Mouse (Mus musculus) liver, embryonic 15.5 days (tissue): ENCODE data around the gene Nek2. TPM values are rescaled to one million over a fixed set of nuclear protein-coding genes. Genes with fewer than 3 reads are reported as not detected.

ENCODE experiments used
- ATAC-seq: fragments of 200-750 bp; cut with Nextera tagmentation; 2 replicates; pipeline ENCODE4 v1.8.0; 2017; ENCODE audit warnings: moderate number of reproducible peaks, mild to moderate bottlenecking, moderate library complexity; ENCODE audit not compliant: insufficient read depth
- H3K27ac ChIP-seq: fragments of 300-500 bp; sonication (generic); replicated peaks from 2 replicates; pipeline ENCODE4 v1.5.1; 2015; ENCODE audit warnings: mild to moderate bottlenecking, inconsistent platforms
- H3K27me3 ChIP-seq: fragments of 300-500 bp; sonication (generic); 2 replicates; pipeline ENCODE4 v1.6.1; 2015; ENCODE audit warnings: mild to moderate bottlenecking, inconsistent platforms
- H3K36me3 ChIP-seq: fragments of 300-500 bp; sonication (generic); replicated peaks from 2 replicates; pipeline ENCODE4 v1.6.1; 2015; ENCODE audit warnings: moderate library complexity, mild to moderate bottlenecking, inconsistent platforms
- H3K4me1 ChIP-seq: fragments of 300-500 bp; sonication (generic); replicated peaks from 2 replicates; pipeline ENCODE4 v1.6.1; 2015; ENCODE audit warnings: inconsistent platforms
- H3K4me2 ChIP-seq: fragments of 300-500 bp; sonication (generic); 2 replicates; pipeline ENCODE4 v1.6.1; 2015; ENCODE audit warnings: moderate library complexity, mild to moderate bottlenecking, inconsistent platforms
- H3K4me3 ChIP-seq: fragments of 300-500 bp; sonication (generic); replicated peaks from 2 replicates; pipeline ENCODE4 v1.5.1; 2015; ENCODE audit warnings: mild to moderate bottlenecking, inconsistent platforms
- H3K9ac ChIP-seq: fragments of 300-500 bp; sonication (generic); 2 replicates; pipeline ENCODE4 v1.6.1; 2015; ENCODE audit warnings: moderate library complexity, mild to moderate bottlenecking, inconsistent platforms
- H3K9me3 ChIP-seq: fragments of 300-500 bp; sonication (generic); replicated peaks from 2 replicates; pipeline ENCODE4 v1.6.1; 2016; ENCODE audit warnings: inconsistent platforms
- WGBS: fragments of 180-500 bp; shearing (Covaris S2); methylation state at CpG from one replicate; pipeline ENCODE4 v1.1.7; 2015; ENCODE audit warnings: mixed read lengths; ENCODE audit not compliant: insufficient replicate concordance; 5-methylcytosine and 5-hydroxymethylcytosine counted together
- polyA plus RNA-seq: library from polyadenylated mRNA; unstranded; fragments of >200 nt; fragmentation: Nextera tagmentation; extraction: Ambion mirVana; gene quantifications from 2 replicates; pipeline ENCODE4 v1.2.1, GENCODE M21; 2015

Nek2 gene
- polyA plus RNA-seq, 1 experiment from 2014 or later: 33.5 TPM

DNA sequence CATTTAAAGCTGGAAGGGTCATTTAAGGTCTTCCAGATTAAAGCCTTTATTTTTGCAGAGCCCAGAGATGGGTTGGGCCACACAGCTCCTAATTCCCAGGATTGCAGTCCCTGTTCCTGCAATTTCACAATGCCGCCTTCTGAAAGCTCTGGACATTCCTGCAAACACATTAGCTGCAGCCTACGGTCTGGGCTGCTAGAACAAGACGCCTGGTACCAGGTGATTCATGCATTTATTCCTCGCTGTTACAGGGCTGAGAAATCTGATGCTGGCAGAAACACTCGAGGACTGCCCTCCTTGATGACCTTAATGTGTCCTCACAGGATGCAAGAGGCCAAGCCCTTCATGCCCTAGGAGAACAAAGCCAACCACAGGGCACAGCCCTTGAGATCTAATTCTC, 6.3 kb upstream of the Nek2 start:
- no peaks in the 10 kb centered on the region; the same call in 1 of the 2 replicates for H3K4me1 ChIP-seq
- no peak overlapping the region for H3K4me2 ChIP-seq
- no peak for ATAC-seq
- H3K9me3 ChIP-seq: no peaks in the 10 kb centered on the region
- no peak overlapping the region for H3K4me3 ChIP-seq
- H3K27ac ChIP-seq: no peak overlapping the region
- no peaks in the 10 kb centered on the region for H3K36me3 ChIP-seq
- H3K9ac ChIP-seq: no peak overlapping the region
- 58% methylated on average over 5 of the region's 5 CpGs for WGBS
- peaks cover 3% of the 10 kb centered on the region; the same call in 1 of the 2 replicates for H3K27me3 ChIP-seq

DNA sequence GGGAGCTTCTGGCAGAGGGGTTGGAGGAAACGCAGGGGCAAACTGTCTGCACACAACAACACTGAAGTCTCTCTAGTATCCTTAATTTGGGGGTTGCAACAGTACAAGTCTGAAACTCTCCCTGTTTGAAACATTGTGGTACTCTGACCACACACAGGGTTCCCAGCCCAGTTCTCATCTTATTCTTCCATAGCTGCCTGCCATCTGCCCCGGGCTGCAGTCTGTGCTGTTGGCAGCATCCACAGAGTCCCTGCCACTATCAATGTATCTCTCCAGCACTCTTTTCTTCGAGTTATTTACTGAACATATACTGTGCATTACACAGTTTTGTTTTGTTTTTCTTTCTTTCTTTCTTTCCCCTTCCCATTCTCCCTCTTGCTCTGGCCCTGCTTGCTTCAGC, 4.6 kb upstream of the Nek2 start:
- no peak overlapping the region for H3K9ac ChIP-seq
- H3K27ac ChIP-seq: no peak overlapping the region
- no peak overlapping the region for H3K4me3 ChIP-seq
- peaks cover 11% of the 10 kb centered on the region for H3K27me3 ChIP-seq
- H3K9me3 ChIP-seq: no peaks in the 10 kb centered on the region
- no peak overlapping the region for H3K4me2 ChIP-seq
- WGBS: 66% methylated on average over 3 of the region's 3 CpGs
- H3K4me1 ChIP-seq: peaks cover 9% of the 10 kb centered on the region
- ATAC-seq: no peak
- no peaks in the 10 kb centered on the region for H3K36me3 ChIP-seq

DNA sequence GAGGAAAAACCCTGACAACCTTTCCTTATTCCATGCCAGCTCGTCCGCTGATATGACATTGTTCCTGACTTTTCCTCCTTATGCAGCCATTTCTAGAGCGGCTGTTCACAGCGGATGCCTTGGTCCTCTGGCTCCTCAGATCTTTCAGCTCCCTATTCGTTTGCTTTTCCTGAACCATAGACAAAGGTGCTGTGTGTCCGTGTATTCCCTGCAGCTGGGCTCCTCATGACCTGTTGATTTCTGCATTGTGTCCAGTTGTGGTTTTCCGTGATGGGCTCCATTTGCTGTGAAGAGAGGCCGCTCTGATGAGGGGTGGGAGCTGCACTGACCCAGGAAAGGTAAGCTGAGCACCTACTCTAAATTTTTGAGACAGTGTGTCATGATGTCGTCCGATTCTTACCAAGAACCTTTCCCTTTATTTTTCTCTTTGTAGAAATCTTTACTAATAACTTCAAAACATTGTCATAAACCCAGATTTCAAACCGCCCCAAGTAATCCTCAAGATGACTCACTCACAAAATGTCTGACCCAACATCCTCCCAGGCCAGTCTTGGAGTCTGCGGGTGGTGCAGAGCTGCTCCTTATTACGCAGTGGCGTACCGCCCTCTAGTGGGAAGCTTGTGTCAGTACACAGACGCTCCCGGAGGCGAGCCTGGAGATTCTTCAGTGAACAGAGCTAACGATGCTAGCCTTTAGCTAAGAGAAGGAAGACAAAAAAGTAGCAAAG, 3.7 kb upstream of the Nek2 start:
- no peak overlapping the region for H3K9ac ChIP-seq
- H3K4me1 ChIP-seq: peaks cover 16% of the 10 kb centered on the region
- 36% methylated on average over 19 of the region's 19 CpGs for WGBS
- no peak overlapping the region for H3K27ac ChIP-seq
- peaks cover 4% of the 10 kb centered on the region for H3K36me3 ChIP-seq
- no peak overlapping the region for H3K4me3 ChIP-seq
- no peaks in the 10 kb centered on the region for H3K9me3 ChIP-seq
- H3K27me3 ChIP-seq: peaks cover 11% of the 10 kb centered on the region
- ATAC-seq: no peak
- no peak overlapping the region for H3K4me2 ChIP-seq

DNA sequence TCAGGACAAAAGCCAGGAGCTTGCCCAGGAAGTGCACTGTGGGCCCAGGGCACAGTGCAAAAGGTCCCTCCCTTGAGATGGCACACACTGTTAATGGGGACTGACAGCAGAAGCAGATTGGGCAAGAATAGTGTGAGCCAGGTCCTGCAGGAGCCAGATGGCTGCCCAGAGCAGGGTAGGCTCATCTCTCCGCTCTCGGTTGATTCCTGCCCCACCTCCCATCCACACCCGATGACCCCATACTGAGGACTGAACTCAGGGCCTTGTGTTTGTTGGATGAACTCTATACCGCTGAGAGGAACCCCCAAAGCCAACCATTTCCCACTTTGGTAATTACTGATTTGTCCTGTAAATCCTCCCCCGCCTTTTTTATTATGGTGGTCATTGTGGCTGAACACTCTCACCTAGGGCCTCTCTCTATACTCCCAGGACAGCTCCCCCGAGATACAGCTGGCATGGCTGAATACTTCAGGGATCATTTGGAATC, 3.1 kb upstream of the Nek2 start:
- no peak overlapping the region for H3K9ac ChIP-seq
- no peak overlapping the region for H3K27ac ChIP-seq
- ATAC-seq: no peak
- H3K36me3 ChIP-seq: peaks cover 10% of the 10 kb centered on the region
- H3K27me3 ChIP-seq: peaks cover 11% of the 10 kb centered on the region
- no peak overlapping the region for H3K4me3 ChIP-seq
- WGBS: 40% methylated on average over 6 of the region's 6 CpGs
- peaks cover 21% of the 10 kb centered on the region for H3K4me1 ChIP-seq
- H3K9me3 ChIP-seq: no peaks in the 10 kb centered on the region
- H3K4me2 ChIP-seq: no peak overlapping the region

DNA sequence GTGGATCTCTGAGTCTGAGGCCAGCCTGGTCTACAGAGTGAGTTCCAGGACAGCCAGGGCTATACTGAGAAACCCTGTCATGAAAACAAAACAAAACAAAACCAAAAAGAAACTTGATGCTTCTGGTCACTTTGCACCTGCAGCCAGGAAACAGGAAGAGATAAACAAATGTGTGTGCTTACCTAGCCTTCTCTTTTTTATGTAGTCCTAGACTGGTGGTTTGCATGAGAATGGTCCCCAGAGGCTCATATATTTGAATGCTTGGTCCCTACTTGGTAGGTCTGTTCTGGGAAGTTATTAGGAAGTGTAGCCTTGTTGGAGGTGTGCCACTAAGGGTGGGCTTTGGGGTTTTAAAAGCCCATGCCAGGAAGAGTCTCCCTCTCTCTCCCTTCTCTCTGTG, 2.2 kb upstream of the Nek2 start:
- Histone ChIP-seq H3K27ac (no peak overlapping the region), H3K4me3 (no peak overlapping the region), H3K9ac (no peak overlapping the region), H3K36me3 (peaks cover 19% of the 10 kb centered on the region), H3K4me2 (no peak overlapping the region), H3K27me3 (peaks cover 11% of the 10 kb centered on the region), H3K4me1 (peaks cover 24% of the 10 kb centered on the region), H3K9me3 (no peaks in the 10 kb centered on the region)
- ATAC-seq: no peak

DNA sequence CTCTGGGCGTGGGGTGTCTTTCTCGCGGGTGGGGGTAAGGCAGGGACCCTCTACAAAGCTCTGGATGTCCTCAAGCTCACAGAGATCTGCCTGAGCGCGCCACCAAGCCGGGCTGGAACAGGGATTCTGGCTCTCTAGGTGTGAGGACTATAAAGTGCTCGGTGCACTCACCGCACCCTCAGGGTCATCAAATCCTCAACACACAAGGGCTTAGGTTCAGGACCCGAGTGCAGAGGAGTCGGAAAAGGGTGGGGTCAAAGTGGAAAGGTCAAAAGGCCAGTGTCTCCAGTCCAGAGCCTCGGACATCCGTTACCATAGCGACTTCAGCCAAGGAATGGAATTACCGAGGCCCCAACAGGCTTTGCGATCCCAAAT, 306 bp upstream of the Nek2 start:
- peaks cover 11% of the 10 kb centered on the region for H3K27me3 ChIP-seq
- 7% methylated on average over 15 of the region's 15 CpGs for WGBS
- peak overlapping the region; percentile 85; the same call in 1 of the 2 replicates for H3K9ac ChIP-seq
- ATAC-seq: peak; percentile 3
- peak overlapping the region; percentile 87 for H3K4me3 ChIP-seq
- H3K9me3 ChIP-seq: no peaks in the 10 kb centered on the region
- H3K4me1 ChIP-seq: peaks cover 24% of the 10 kb centered on the region
- H3K27ac ChIP-seq: no peak overlapping the region
- H3K36me3 ChIP-seq: peaks cover 38% of the 10 kb centered on the region
- H3K4me2 ChIP-seq: peak overlapping the region; percentile 95

DNA sequence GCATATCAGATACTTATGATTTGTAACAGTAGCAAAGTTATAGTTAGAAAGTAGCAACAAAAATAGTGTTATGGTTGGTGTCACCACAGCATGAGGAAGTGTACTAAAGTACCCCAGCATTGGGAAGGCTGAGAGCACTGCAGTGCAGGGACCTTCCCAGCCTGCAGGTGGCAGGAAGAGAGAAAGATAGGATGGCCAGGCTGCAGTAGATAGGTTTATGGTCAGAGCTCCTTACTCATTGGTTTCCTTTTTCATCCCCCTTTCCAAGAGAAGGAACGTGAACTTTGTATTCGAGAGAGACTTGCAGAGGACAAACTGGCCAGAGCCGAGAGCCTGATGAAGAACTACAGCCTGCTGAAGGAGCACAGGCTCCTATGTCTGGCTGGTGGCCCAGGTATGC, 7.9 kb downstream of the Nek2 start:
- no peaks in the 10 kb centered on the region for H3K9me3 ChIP-seq
- H3K4me1 ChIP-seq: no peaks in the 10 kb centered on the region
- ATAC-seq: no peak
- no peak overlapping the region for H3K27ac ChIP-seq
- peaks cover 99% of the 10 kb centered on the region for H3K36me3 ChIP-seq
- no peak overlapping the region for H3K4me3 ChIP-seq
- H3K4me2 ChIP-seq: no peak overlapping the region
- WGBS: 46% methylated on average over 3 of the region's 3 CpGs
- H3K9ac ChIP-seq: no peak overlapping the region
- no peaks in the 10 kb centered on the region for H3K27me3 ChIP-seq

DNA sequence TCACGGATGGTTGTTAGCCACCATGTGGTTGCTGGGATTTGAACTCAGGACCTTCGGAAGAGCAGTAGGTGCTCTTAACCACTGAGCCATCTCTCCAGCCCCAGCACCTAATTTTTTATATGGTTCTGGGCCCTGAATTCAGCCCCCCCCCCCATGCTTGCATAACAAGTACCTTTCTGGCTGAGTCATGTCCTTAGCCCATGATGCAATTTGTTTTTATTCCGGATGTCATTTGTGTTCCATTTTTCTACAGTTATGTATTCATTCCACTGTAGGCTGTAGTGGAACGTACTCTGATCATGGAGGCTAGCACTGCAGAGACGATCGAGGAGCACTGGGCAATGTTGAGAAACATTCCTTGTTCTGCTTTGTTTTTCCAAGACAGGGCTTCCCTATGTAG, 12.2 kb downstream of the Nek2 start:
- no peaks in the 10 kb centered on the region for H3K27me3 ChIP-seq
- H3K4me3 ChIP-seq: no peak overlapping the region
- no peak overlapping the region for H3K4me2 ChIP-seq
- H3K4me1 ChIP-seq: peaks cover 16% of the 10 kb centered on the region
- H3K9ac ChIP-seq: no peak overlapping the region
- 88% methylated on average over 6 of the region's 6 CpGs for WGBS
- peaks cover 70% of the 10 kb centered on the region for H3K36me3 ChIP-seq
- no peaks in the 10 kb centered on the region for H3K9me3 ChIP-seq
- H3K27ac ChIP-seq: no peak overlapping the region
- no peak for ATAC-seq

DNA sequence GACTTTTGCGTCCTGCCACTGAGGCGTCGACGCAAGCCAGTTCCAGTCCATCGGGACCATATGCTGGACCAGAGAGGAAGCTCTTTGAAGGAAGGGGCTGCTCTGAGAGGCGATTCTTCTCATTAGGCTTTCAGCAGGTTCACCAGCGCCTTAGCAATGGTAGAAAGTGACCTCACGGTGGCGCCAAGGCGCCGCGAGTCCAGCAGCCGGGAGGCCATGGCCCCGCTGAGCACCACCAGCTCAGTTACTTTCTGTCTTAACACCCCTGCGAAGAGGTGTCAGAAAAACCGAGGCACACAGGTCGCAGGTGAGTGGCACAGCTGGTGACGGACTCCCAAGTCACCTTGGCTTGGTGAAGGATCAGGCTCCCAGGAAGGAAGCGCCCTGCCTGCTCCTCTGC, 13.6 kb downstream of the Nek2 start:
- Histone ChIP-seq H3K4me2 (peak overlapping the region; percentile 48), H3K27me3 (no peaks in the 10 kb centered on the region), H3K9me3 (no peaks in the 10 kb centered on the region), H3K4me3 (no peak overlapping the region), H3K9ac (no peak overlapping the region), H3K36me3 (peaks cover 57% of the 10 kb centered on the region), H3K4me1 (peaks cover 30% of the 10 kb centered on the region), H3K27ac (no peak overlapping the region)
- 9% methylated on average over 19 of the region's 19 CpGs for WGBS
- ATAC-seq: peak; percentile 32

DNA sequence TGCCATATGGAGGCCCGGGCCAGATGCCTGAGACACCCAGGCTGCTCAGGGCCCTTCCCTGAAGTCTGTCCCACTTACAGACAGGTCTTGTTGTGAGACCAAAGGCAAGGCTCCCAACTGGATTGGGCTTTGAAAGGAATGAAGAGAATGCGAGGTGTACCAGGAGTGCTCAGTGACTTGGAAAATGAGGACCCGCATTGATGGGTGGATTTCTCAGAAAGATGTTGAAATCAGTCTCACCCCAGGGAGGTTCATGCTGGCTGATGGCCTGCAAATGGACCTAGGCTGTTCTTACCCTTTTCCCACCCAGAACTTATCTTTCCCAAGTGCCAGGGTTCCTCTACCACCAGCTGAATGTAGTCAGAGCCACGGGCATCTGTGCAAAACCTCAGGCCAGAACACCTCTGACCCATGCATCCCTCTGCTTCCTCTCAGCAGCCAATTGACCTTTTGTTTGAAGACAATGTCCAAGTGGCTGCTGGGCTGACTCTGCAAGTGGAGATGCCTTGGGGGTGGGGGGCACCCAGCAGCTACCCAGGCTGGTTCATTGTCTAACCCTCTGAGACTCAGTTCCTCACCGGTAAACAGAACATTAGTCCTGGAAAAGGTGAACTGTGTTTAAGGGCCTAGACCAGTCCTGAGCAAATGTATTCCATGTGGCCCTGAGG, 15.2 kb downstream of the Nek2 start:
- no peaks in the 10 kb centered on the region for H3K9me3 ChIP-seq
- H3K4me2 ChIP-seq: no peak overlapping the region
- ATAC-seq: no peak
- WGBS: 76% methylated on average over 5 of the region's 5 CpGs
- H3K4me1 ChIP-seq: peaks cover 44% of the 10 kb centered on the region
- no peak overlapping the region for H3K9ac ChIP-seq
- no peaks in the 10 kb centered on the region for H3K27me3 ChIP-seq
- H3K36me3 ChIP-seq: peaks cover 41% of the 10 kb centered on the region
- no peak overlapping the region for H3K4me3 ChIP-seq
- H3K27ac ChIP-seq: no peak overlapping the region

DNA sequence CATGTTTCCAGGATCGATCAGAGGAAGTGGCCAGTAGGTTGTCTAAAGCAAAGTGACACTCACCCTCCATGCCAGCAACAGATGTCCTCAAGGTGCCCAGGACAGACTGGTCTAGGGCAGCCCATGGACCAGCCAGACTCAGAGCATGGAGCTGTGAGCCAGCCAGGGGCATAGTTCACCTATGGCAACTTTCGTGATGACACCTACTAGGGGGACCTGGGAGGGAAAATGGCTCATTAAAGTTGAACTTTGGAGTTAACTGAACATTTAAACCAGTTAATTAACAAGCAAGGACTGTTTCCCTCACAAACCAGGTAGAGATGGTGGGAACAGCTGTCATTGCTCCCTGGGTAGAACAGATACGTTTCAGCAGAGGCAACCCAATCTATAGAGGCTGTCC, 16.4 kb downstream of the Nek2 start:
- 67% methylated on average over 3 of the region's 3 CpGs for WGBS
- Histone ChIP-seq H3K4me1 (peaks cover 44% of the 10 kb centered on the region), H3K4me2 (no peak overlapping the region), H3K27ac (no peak overlapping the region), H3K4me3 (no peak overlapping the region), H3K9ac (no peak overlapping the region), H3K27me3 (peaks cover 6% of the 10 kb centered on the region; the same call in 1 of the 2 replicates), H3K36me3 (peaks cover 29% of the 10 kb centered on the region), H3K9me3 (no peaks in the 10 kb centered on the region)
- ATAC-seq: no peak
